Mouse (Mus musculus) megakaryocyte-erythroid progenitor cell, adult 5 weeks (primary cell): ENCODE results near the gene Nfe2l3. TPM values are rescaled to one million over a fixed set of nuclear protein-coding genes. Genes with fewer than 3 reads are reported as not detected.

Experiments
- polyA plus RNA-seq: library from polyadenylated mRNA; stranded (reverse); fragments of >175 nt; gene quantifications from 2 replicates; pipeline ENCODE4 v1.2.3, GENCODE M21; 2012

Gene Nfe2l3
- 0.13 TPM in 1 of 2 replicates, not detected in the other for polyA plus RNA-seq

GRCm38 (mm10) chr6:51432535-51433397, at the start of gene Nfe2l3:
Gene Nfe2l3, plus strand, starts transcription at chr6:51432670.

DNA sequence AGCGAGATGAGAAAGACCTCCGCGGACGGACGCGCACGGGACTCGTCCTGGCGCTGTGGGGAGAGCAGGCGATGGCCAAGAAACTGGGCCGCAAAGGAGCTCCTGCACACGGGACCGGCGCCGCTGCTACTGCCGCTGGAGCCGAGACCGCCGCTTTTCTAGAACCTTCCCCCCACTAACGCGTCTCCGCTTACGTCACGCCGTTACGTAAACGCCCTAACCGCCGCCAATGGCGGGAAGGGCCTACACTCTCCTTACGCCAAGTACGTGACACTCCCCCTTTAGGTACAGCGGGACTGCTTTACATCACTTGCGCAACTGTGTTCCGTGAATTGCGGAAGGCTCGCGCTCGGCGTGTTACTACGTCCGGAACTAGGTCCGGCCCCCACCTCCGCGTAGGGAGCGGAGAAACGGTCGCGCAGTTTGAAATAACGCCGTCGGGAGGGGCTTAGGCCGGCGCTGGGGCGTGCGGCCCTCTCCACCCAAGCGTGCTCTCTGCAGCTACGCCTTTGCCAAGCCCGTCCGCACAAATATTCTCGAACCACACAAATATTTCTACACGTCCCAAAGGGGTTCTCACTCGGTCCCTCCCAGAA, 37.3 kb downstream of the Nfe2l3 start, which contains the start of gene Hnrnpa2b1:
TSS of gene Hnrnpa2b1 (minus strand) at position 180 of the 596 bp plus-strand sequence.

GRCm38 (mm10) chr6:51470311-51471178, 38.1 kb downstream of the Nfe2l3 start, which contains the start of gene Cbx3:
Gene Cbx3, plus strand, starts transcription at chr6:51470360.

Other genes starting within 250 kb of the Nfe2l3 start
- 412 and 594 TPM in 2 replicates for gene Hnrnpa2b1, start 37.2 kb downstream of the Nfe2l3 start, polyA plus RNA-seq
- gene Cbx3, start 37.7 kb downstream of the Nfe2l3 start, polyA plus RNA-seq: 61.0 and 69.0 TPM in 2 replicates
- 3.8 and 3.9 TPM in 2 replicates for gene Snx10, start 91.2 kb downstream of the Nfe2l3 start, polyA plus RNA-seq